Mouse (Mus musculus): Measurements from ENCODE around the gene Commd2. TPM values are rescaled to one million over a fixed set of nuclear protein-coding genes. Genes with fewer than 3 reads are reported as not detected.
A peak's percentile ranks its signal among the peaks of the same experiment; 100 is the strongest.

Gene Commd2
- 37.2 and 44.1 TPM in 2 replicates for polyA plus RNA-seq (2012; rRNA removed)

DNA sequence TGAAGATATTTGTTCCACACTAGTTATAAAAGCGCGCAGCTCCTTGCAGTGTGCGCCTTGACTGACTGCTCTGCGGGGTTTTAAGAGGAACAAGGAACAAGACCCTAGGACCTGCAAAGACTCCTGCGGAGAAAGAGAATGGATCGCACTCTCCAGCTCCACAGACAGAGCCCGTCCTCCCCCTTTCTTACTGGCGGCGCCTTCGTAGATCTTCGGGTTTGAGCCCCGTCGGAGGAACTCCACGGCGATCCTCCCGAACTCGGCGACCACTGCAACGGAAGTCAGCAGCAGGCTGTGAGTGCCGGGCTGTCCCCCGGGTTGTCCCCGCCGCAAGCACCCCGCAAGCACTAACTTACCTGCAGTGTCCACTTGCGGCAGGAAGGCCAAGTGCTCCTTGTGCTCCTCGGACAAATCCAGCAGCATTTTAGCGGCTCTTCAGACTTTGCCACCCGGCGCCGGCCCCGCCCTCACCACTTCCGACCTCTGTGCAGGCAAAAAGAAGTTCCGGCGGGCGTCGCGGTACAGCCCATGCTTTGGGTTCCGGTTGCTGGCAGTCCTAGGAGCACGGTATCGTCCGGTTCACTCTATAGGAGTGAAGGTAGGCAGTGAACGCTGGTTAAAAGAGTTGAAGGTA is at the start of gene Commd2:
TSS of gene Commd2 (minus strand) at position 485 of the 634 bp plus-strand sequence.
- DNase-seq (ENCODE audit: low spot score), result peak; percentile 85

DNA sequence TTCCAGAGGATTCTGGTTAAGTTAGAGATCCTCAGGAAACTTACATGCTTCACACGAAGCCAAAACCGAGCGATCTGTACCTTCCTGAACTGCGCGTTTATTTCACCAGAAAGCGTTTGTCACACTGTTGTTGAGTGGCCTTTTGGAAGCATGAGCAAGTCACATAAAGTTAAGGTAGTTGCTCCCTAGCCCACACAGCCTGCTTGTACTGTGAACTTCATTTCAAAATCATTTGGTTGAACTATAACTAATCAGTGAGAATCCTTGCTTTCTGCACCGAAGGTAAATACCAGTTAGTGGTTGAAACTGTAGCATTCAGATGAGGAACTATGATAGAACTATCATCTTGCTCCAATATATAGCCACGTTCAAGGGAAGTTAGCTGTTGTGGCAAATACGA is 45.3 kb upstream of the Commd2 start:
- DNase-seq (ENCODE audit: low spot score), result no peak

DNA sequence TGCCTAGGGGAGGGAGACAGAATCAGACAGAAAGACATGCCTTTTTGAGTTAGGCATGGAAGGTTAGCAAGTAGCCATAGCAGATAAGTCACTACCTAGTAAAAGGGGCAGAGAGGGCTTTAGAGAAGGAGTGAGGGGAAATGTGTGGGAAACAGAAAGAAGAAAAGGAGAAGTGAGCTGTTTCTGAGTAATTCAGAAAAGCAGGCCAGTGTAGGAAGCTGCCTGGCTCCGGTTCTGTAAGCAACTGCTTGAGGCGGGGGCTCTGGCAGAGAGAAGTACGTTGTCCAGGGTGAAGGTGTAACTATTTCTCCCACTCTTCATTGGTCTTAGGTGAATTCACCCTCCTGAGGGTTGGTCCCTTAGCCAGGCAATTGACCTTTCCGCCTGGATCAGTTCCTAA is 44.7 kb upstream of the Commd2 start:
- DNase-seq (ENCODE audit: low spot score), result no peak

DNA sequence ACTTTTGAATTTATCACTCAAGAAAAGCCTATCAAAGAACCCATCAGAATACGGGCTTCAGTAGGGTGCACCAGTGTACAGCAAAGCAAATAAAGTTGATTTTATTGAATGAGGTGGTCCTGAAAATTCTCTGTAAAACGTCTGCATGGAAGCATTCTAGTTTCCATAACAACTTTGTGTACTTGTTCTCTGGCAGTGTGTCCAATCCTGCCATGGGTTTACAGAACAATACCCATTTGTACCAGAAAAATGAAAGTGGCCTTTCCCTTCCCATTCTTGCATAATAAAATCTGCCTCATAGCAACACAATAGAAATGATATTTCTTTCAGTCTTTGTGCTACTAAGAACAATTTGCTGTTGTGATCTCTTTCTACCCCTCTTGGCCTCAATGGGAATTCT is 41.2 kb upstream of the Commd2 start, which contains the start of gene Ankub1:
TSS of gene Ankub1 (minus strand) at position 81 of the 400 bp plus-strand sequence.
- no peak for DNase-seq (ENCODE audit: low spot score)

DNA sequence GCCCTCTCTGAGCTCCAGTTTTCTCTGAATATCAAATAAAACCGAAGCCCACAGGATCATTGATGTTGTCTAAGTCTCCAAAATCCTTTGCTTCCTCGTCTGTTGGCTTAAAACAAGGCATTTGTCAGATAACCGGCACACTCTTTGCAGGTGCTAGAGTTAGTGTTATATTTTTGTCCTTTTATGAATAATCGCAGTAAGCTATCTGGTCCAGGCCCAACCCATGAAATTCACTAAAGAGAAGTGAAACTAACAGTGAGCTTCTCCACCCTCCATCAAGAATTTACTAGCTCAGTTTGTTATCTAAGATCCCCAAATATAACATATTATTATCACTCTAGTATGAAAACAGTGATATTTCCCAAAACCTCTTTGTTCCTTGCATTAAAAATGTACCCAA is 40.3 kb upstream of the Commd2 start:
- DNase-seq (ENCODE audit: low spot score), result no peak

DNA sequence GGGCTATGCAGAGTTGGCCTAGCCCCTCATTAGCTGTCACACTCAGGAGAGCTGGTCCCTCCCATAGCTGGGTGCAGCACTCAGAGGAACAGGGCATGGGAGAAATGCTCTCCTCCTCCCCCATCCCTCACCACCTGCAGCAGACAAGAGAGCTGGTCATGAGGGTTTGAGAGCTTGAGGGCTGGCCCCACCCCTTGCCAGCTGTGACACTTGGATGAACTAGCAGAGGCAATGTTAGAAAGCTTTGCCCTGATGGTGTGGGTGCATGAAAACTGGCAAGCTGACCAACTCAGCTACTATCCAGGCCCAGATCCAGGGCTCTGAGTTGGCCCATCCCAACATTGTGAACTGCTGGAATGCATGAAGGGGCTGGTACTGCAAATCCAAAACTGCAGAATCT is 26.3 kb upstream of the Commd2 start:
- DNase-seq (ENCODE audit: low spot score), result no peak

DNA sequence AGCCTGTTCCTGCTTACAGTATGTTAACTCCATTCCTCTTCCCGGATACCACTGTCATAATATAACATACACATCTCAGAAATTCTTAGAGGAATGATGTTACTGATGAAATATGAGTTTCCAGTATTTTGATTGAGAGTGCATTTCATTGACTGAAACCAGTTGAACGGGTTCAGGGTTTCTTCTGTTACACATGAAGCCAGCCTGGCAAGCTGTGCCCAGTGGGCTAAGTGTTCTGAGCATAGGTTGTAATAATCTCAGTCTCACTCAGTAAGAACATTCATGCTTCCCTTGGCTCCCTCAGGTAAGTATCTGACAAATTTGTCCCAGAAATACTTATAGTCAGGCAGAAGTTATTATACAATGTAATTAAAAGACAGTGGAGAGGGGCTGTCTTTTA is 22.6 kb upstream of the Commd2 start:
- no peak for DNase-seq (ENCODE audit: low spot score)

DNA sequence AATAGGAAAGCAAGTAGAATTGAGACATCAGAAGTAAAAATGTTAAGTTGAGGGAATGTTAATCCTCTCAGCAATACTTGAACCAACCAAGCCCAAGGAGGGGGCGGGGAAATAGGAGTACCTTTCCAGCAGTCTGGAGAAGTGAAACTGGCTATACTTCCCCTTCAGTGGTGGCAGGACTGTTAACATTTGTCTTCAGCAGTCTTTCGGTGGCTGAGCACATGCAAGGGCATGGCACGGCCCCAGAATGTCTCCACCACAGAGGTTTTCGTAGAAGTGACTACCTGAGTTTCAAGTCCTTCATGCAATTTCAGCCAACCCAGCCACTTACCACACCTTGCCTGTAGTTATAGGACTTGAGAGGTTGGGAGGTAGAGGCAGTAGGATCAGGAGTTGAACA is 22.1 kb upstream of the Commd2 start:
- DNase-seq (ENCODE audit: low spot score), result no peak

DNA sequence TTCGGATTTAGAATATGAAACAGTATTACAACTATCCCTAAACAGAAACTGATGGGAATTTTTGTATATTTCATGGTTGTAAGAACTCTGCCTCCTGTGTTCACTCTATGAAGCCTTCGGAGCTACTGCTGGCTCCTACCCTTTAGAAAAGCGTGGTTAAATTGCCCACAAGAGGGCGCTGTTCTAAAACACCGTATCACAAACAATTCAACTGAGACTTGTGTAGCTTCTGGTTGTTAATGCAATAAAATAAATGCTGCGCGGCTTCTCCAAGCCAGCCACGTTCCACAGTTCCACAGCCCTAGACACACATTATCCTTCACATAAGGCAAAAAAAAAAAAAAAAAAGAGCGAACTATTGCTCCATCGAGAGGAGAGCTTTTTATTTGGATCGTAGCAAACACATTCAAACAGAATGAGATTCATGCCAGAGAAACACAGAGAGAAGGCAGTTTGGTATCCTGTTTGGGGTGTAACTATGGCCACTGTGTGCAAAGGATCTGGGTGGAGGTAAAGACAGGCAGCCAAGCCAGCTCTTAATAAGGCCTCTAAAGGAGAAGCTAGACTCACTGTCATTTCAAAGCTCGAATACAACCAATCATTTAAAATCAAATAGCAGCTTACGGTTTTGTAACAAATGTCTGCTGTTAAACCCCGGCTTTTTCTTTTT is 15.7 kb upstream of the Commd2 start:
- DNase-seq (ENCODE audit: low spot score), result no peak

DNA sequence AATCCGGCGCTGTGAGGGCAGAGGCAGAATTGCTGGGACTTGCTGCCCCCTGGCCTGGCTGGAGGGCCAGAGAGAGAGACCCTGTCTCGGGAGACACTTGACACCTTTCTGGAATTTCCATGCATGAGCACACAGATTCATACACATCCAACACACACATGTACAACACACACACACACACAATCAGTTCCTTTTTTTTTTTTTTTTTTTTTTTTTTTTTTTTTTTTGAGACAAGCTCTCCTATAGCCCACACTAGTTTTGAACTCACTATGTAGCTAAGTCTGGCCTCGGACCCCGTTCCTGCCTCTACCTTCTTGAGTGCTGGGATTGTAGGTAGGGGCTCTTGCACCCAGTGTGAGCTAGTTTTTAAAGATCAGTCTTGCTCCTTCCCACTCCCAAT is 14.4 kb upstream of the Commd2 start:
- no peak for DNase-seq (ENCODE audit: low spot score)

DNA sequence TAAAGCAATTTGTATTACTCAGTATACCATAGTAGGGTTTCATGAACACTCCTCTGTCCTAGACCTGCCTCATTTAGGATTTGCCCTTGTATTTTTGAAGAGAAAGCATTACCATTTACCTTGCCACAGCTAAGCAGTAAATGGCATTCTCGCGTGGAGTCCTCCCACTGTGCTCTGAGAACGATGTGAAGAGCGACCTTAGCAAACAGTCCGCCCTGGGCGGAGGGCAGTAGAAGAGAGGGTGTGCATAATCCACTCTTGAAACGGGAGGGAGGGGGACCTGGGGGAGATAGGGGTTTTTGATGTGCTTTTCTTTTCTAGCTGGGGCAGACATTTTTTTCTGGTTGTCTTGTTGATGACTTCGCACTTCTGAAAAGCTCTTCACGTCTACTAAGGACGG is 13.2 kb upstream of the Commd2 start:
- no peak for DNase-seq (ENCODE audit: low spot score)

DNA sequence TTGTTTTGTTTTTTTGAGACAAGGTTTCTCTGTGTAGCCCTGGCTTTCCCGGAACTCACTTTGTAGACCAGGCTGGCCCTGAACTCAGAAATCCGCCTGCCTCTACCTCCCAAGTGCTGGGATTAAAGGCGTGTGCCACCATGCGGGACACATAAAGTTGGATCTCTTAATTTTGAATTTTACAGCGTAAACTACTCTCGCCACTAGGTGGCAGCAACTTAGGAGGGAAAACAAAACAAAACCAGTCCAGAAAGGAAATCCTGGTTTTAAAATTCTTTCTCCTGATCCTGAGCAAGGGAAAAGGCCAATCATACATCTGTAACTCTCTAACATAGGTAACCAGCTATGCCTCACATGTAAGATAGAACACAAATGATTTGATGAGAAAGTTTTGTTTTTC is 12.2 kb upstream of the Commd2 start:
- no peak for DNase-seq (ENCODE audit: low spot score)

DNA sequence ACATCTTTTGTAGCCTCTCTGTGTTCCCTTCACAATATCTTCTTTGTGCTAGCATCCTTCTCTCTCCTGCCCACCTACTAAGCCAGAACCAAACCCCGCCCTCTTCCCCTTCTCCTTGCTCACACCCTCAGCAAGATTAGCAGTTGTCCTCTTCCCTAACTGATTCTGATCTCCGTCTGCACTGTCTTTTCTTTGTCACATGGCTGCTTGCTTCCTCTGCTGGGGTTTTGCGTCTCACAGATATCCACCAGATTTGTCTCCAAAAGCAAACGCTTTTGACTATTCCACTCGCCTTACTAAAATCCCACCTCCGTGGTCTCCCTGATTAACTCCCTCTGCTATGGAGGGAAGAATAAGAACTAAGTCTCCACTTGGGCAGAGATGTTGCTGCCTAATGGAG is 7.1 kb upstream of the Commd2 start:
- DNase-seq (ENCODE audit: low spot score), result no peak

DNA sequence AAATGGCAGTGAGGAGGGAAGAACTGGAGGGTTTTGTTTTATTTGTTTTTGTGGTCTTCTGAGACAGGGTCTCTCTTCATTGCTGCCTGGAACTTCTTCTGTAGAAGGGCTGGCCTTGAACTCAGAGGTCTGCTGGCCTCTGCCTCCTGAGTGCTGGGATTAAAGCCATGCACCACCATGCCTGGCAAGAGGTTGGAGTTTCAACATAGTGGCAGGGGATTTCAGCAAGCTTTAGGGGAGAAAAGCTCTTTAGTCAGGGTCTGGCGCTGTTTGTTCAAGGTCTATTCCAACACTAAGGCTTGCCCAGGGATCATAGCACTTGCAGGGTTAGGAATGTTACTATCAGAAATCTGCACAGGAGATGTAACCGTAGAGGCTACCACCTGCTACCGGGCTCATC is 2.1 kb upstream of the Commd2 start:
- no peak for DNase-seq (ENCODE audit: low spot score)

DNA sequence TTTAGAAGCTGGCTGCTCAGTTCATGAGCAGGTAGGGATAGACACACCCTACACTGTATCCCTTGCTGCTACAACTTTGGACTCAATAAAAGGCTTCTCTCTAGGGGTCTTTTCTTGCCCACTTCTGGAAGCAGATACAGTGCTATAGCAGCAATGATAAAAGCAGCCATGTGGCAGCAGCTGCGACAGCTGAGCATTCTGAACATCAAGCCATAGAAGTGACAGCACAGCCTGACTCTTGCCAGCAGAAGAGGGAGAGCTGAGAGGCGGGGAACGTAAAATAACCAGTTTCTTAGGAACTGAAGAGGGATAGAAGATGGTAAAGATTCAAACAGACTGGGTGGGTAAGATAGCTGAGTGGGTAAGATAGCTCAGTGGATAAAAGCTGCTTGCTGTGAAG is 970 bp upstream of the Commd2 start:
- no peak for DNase-seq (ENCODE audit: low spot score)

DNA sequence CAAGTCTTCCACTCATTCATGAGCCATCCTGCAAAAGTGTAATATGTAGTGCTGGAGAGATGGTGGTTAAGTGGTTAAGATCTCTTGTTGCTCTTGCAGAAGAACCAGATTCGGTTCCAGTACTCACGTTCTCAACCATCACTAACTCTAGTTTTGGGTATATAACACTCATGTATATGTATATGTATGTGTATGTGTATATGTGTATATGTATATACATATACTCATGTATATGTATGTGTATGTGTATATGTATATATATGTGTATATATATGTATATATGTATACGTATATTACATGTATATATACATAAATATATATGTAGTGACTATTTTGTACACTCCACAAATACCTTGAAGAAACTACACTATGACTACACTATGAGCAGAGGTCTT is 347 bp upstream of the Commd2 start:
- no peak for DNase-seq (ENCODE audit: low spot score)

DNA sequence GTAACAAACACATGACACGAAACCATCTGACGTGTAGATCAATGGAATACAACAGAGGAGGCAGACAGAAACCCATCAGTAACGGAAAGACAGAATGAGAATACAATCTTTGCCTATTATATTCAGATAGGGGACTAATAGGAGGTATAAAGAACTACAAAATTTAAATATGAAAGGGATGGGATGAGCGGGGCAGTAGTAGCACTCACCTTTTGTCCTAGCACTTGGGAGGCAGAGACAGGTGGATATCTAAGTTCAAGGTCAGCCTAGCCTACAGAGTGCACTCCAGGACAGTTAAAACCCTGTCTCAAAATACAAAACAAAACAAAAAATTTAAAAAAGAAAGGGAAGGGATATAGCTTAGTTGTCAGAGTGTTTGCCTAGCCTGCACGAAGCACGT is 8.3 kb downstream of the Commd2 start:
- DNase-seq (ENCODE audit: low spot score), result no peak

DNA sequence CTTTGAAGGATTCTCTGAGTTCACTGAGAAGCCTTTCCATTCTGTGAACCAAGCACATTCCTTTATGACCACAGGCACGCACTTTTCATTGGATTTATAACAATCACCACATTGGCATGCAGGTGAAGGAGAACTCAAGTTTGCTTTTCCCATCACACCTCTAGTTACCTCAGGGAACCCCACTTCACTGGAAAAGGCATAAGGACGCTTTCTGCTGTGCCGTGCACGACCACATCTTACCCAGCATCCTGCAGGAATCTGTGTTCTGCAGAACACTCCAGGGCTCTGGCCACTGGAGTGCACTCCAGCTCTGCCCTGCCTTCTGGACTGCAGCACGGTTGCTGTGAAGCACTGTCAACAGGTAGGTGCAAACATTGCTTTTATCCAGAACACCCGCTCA is 13.9 kb downstream of the Commd2 start:
- no peak for DNase-seq (ENCODE audit: low spot score)

DNA sequence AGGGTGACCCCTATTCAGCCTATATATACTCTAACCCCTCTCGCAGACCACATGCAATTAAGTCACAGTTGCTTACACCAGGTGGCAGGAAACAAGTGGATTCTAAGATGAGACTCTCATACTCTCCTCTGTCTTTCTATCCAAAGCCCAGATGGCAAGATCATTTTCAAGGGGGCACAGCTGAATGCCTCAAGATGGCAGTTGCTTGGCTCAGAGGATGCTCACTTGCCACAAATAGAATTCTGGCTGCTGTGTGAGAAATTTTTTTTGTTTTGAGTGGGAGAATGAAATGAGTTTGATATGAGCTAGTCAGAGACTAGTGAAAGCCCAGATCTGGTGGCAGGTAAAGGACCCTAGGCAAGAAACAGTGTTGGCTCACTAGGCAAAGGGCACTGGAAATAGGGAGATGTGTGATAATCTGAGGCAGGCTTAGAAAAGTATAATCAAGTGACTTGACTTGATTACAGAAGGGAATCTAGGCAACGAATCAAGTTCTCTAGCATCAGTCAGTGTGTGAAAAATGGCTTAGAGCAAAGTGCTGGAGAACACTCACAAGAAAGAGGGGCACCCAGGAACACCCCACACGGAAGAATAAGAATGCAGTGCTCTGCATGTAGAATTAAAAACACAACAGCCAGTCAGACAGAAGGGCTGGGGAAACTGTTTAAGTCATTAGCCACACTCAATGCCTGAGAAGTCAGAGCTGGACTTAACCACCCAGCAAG is 16.6 kb downstream of the Commd2 start:
- DNase-seq (ENCODE audit: low spot score), result no peak

DNA sequence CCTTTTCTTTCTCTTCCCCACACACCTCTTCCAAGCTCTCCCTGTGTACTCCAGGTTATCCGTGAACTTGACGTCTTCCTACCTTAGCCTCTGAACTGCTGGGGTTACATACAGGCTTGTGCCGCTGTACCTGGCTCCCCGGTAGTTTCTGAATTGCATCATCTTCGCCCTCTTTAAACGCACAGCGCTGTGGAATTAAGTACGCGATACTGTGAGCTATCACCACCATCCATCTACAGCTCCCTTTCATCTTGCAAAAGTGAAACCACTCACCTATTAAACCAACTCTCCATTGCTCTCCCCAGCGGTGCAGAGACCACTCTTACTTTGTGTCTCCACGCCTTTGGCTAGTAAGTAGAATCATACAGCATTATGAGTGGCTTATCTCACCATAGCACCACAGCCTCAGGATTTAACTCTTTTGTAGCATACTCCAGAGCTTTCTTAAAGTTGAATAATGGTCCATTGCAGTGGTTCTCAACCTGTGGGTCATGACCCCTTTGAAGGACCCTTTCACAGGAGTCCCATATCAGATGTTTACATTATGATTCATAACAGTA is 24.5 kb downstream of the Commd2 start:
- no peak for DNase-seq (ENCODE audit: low spot score)

DNA sequence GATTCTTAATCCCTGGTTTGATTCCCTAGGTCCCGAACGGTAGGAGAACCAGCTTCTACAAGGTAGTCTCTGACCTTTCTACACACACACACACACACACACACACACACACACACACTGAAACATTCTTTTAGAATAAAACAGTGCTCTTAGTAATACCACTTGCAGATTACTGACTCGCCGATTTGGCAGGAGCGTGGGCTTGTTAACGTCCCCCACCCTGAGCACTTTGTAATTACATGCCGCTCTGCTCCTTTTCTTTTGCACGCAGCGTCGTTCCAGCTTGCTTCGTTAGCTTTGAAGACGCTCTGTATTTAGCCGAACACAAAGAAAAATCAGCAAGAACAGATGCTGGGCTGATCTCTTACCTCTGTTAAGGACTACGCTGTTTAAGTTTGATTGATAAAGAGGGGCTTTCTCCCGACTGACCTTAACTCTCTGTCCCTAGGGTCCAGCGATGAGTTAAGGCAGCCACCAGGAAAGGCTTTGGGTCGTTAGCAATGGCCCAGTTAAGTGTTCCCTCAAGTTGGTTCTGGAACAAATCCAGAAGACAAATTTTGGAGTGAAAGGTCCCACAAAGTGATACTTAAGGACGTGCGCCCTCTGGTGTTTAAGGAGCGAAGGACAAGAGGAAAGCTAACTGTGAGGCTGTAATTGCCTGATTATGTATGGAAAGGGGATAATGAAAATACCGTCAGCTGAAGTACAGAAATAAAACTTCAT is 26.1 kb downstream of the Commd2 start:
- DNase-seq (ENCODE audit: low spot score), result peak; percentile 37

DNA sequence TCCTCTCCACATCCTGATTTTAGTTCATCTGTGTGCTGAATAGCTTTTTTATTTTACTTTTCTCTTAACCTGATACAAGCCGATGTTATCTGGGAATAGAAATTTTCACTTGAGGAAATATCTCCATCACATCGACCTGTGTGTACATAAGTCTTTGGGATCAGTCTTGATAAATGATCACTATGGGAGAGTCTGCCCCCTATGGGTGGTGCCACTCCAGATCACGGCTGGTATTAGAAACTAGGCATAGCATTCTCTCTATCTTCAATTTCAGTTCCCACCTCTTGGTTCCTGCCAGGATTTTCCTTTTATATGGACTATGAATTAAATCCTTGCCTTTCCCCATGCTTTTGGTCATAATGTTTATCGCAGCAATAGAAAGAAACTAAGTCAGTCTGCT is 31.8 kb downstream of the Commd2 start:
- DNase-seq (ENCODE audit: low spot score), result no peak
